Mouse (Mus musculus): ENCODE results near the gene Klhdc1. TPM values are rescaled to one million over a fixed set of nuclear protein-coding genes. Genes with fewer than 3 reads are reported as not detected.

The Klhdc1 gene
- polyA plus RNA-seq, 1 experiment from 2014 or later, result 3.1 TPM

- H3K9me3 ChIP-seq (ENCODE audit: control insufficient read depth, low read length), result no peaks in the 10 kb centered on the region
- H3K4me1 ChIP-seq (replicated peaks; ENCODE audit: control insufficient read depth, insufficient read depth, low read length), result no peaks in the 10 kb centered on the region
- WGBS, result 91% methylated on average over 3 of the region's 3 CpGs
- H3K9ac ChIP-seq (ENCODE audit: low read length), result no peak overlapping the region
- ATAC-seq (replicated peaks; ENCODE audit: low FRiP score), result no peak
- no peak overlapping the region for H3K4me2 ChIP-seq (ENCODE audit: low read depth, low read length, severe bottlenecking)
- H3K27me3 ChIP-seq (ENCODE audit: control insufficient read depth, insufficient read depth, low read length), result no peaks in the 10 kb centered on the region
- no peaks in the 10 kb centered on the region for H3K36me3 ChIP-seq (ENCODE audit: control insufficient read depth, insufficient read depth, low read length)
- DNase-seq (ENCODE audit: low spot score), result no peak
- no peak overlapping the region for H3K4me3 ChIP-seq (ENCODE audit: low read depth, low read length)
- no peak overlapping the region for H3K27ac ChIP-seq (ENCODE audit: low read depth, low read length)
These were observed 39.9 kb downstream of the Klhdc1 start for GRCm38 (mm10) chr12:69280915-69281314.

GRCm38 (mm10) chr12:69283146-69283545, 42.2 kb downstream of the Klhdc1 start:
- Histone ChIP-seq H3K27ac (ENCODE audit: low read depth, low read length) (no peak overlapping the region), H3K9ac (ENCODE audit: low read length) (no peak overlapping the region), H3K4me3 (ENCODE audit: low read depth, low read length) (no peak overlapping the region), H3K4me2 (ENCODE audit: low read depth, low read length, severe bottlenecking) (no peak overlapping the region), H3K9me3 (ENCODE audit: control insufficient read depth, low read length) (no peaks in the 10 kb centered on the region), H3K27me3 (ENCODE audit: control insufficient read depth, insufficient read depth, low read length) (no peaks in the 10 kb centered on the region), H3K36me3 (ENCODE audit: control insufficient read depth, insufficient read depth, low read length) (no peaks in the 10 kb centered on the region), H3K4me1 (replicated peaks; ENCODE audit: control insufficient read depth, insufficient read depth, low read length) (no peaks in the 10 kb centered on the region)
- no peak for DNase-seq (ENCODE audit: low spot score)
- no peak for ATAC-seq (replicated peaks; ENCODE audit: low FRiP score)
- WGBS, result 80% methylated on average over 7 of the region's 7 CpGs

- DNase-seq (ENCODE audit: low spot score), result no peak
- Histone ChIP-seq H3K27me3 (ENCODE audit: control insufficient read depth, insufficient read depth, low read length) (no peaks in the 10 kb centered on the region), H3K9me3 (ENCODE audit: control insufficient read depth, low read length) (no peaks in the 10 kb centered on the region), H3K4me1 (replicated peaks; ENCODE audit: control insufficient read depth, insufficient read depth, low read length) (no peaks in the 10 kb centered on the region), H3K4me2 (ENCODE audit: low read depth, low read length, severe bottlenecking) (no peak overlapping the region), H3K27ac (ENCODE audit: low read depth, low read length) (no peak overlapping the region), H3K4me3 (ENCODE audit: low read depth, low read length) (no peak overlapping the region), H3K36me3 (ENCODE audit: control insufficient read depth, insufficient read depth, low read length) (no peaks in the 10 kb centered on the region), H3K9ac (ENCODE audit: low read length) (no peak overlapping the region)
- WGBS, result 90% methylated on average over 8 of the region's 8 CpGs
- no peak for ATAC-seq (replicated peaks; ENCODE audit: low FRiP score)
These were observed 46.6 kb downstream of the Klhdc1 start for GRCm38 (mm10) chr12:69287535-69287934.

- no peaks in the 10 kb centered on the region for H3K4me1 ChIP-seq (replicated peaks; ENCODE audit: control insufficient read depth, insufficient read depth, low read length)
- H3K9me3 ChIP-seq (ENCODE audit: control insufficient read depth, low read length), result no peaks in the 10 kb centered on the region
- no peaks in the 10 kb centered on the region for H3K27me3 ChIP-seq (ENCODE audit: control insufficient read depth, insufficient read depth, low read length)
- no peak for ATAC-seq (replicated peaks; ENCODE audit: low FRiP score)
- no peak overlapping the region for H3K27ac ChIP-seq (ENCODE audit: low read depth, low read length)
- DNase-seq (ENCODE audit: low spot score), result no peak
- no peak overlapping the region for H3K4me3 ChIP-seq (ENCODE audit: low read depth, low read length)
- no peak overlapping the region for H3K9ac ChIP-seq (ENCODE audit: low read length)
- no peaks in the 10 kb centered on the region for H3K36me3 ChIP-seq (ENCODE audit: control insufficient read depth, insufficient read depth, low read length)
- WGBS, result 78% methylated on average over 9 of the region's 9 CpGs
- no peak overlapping the region for H3K4me2 ChIP-seq (ENCODE audit: low read depth, low read length, severe bottlenecking)
These were observed 47.7 kb downstream of the Klhdc1 start for GRCm38 (mm10) chr12:69288699-69289098.

- H3K4me3 ChIP-seq (ENCODE audit: low read depth, low read length), result no peak overlapping the region
- H3K4me2 ChIP-seq (ENCODE audit: low read depth, low read length, severe bottlenecking), result no peak overlapping the region
- no peaks in the 10 kb centered on the region for H3K36me3 ChIP-seq (ENCODE audit: control insufficient read depth, insufficient read depth, low read length)
- no peaks in the 10 kb centered on the region for H3K27me3 ChIP-seq (ENCODE audit: control insufficient read depth, insufficient read depth, low read length)
- no peak for DNase-seq (ENCODE audit: low spot score)
- no peaks in the 10 kb centered on the region for H3K4me1 ChIP-seq (replicated peaks; ENCODE audit: control insufficient read depth, insufficient read depth, low read length)
- no peak overlapping the region for H3K9ac ChIP-seq (ENCODE audit: low read length)
- no peak for ATAC-seq (replicated peaks; ENCODE audit: low FRiP score)
- H3K27ac ChIP-seq (ENCODE audit: low read depth, low read length), result no peak overlapping the region
- WGBS, result 93% methylated on average over 6 of the region's 6 CpGs
- H3K9me3 ChIP-seq (ENCODE audit: control insufficient read depth, low read length), result no peaks in the 10 kb centered on the region
These were observed 51.4 kb downstream of the Klhdc1 start for GRCm38 (mm10) chr12:69292401-69292800.

- Histone ChIP-seq H3K9ac (ENCODE audit: low read length) (no peak overlapping the region), H3K36me3 (ENCODE audit: control insufficient read depth, insufficient read depth, low read length) (no peaks in the 10 kb centered on the region), H3K4me1 (replicated peaks; ENCODE audit: control insufficient read depth, insufficient read depth, low read length) (peaks cover 4% of the 10 kb centered on the region; the same call in 1 of the 2 replicates), H3K27ac (ENCODE audit: low read depth, low read length) (no peak overlapping the region), H3K27me3 (ENCODE audit: control insufficient read depth, insufficient read depth, low read length) (no peaks in the 10 kb centered on the region), H3K4me2 (ENCODE audit: low read depth, low read length, severe bottlenecking) (no peak overlapping the region), H3K9me3 (ENCODE audit: control insufficient read depth, low read length) (no peaks in the 10 kb centered on the region), H3K4me3 (ENCODE audit: low read depth, low read length) (no peak overlapping the region)
- WGBS, result 69% methylated on average over 2 of the region's 2 CpGs
- ATAC-seq (replicated peaks; ENCODE audit: low FRiP score), result no peak
- DNase-seq (ENCODE audit: low spot score), result no peak
These were observed 52.8 kb downstream of the Klhdc1 start for GRCm38 (mm10) chr12:69293815-69294214.

- no peak overlapping the region for H3K27ac ChIP-seq (ENCODE audit: low read depth, low read length)
- DNase-seq (ENCODE audit: low spot score), result no peak
- no peaks in the 10 kb centered on the region for H3K36me3 ChIP-seq (ENCODE audit: control insufficient read depth, insufficient read depth, low read length)
- H3K9me3 ChIP-seq (ENCODE audit: control insufficient read depth, low read length), result no peaks in the 10 kb centered on the region
- no peak overlapping the region for H3K4me3 ChIP-seq (ENCODE audit: low read depth, low read length)
- H3K4me2 ChIP-seq (ENCODE audit: low read depth, low read length, severe bottlenecking), result no peak overlapping the region
- WGBS, result 94% methylated on average over 2 of the region's 2 CpGs
- H3K4me1 ChIP-seq (replicated peaks; ENCODE audit: control insufficient read depth, insufficient read depth, low read length), result peaks cover 4% of the 10 kb centered on the region; the same call in 1 of the 2 replicates
- no peaks in the 10 kb centered on the region for H3K27me3 ChIP-seq (ENCODE audit: control insufficient read depth, insufficient read depth, low read length)
- no peak overlapping the region for H3K9ac ChIP-seq (ENCODE audit: low read length)
- ATAC-seq (replicated peaks; ENCODE audit: low FRiP score), result no peak
These were observed 54.0 kb downstream of the Klhdc1 start for GRCm38 (mm10) chr12:69294936-69295335.

GRCm38 (mm10) chr12:69295651-69296050, 54.7 kb downstream of the Klhdc1 start:
- 91% methylated on average over 4 of the region's 4 CpGs for WGBS
- no peak for DNase-seq (ENCODE audit: low spot score)
- Histone ChIP-seq H3K27me3 (ENCODE audit: control insufficient read depth, insufficient read depth, low read length) (no peaks in the 10 kb centered on the region), H3K9ac (ENCODE audit: low read length) (peak overlapping the region; percentile 2; the same call in 1 of the 2 replicates), H3K36me3 (ENCODE audit: control insufficient read depth, insufficient read depth, low read length) (no peaks in the 10 kb centered on the region), H3K4me1 (replicated peaks; ENCODE audit: control insufficient read depth, insufficient read depth, low read length) (peaks cover 4% of the 10 kb centered on the region; the same call in 1 of the 2 replicates), H3K9me3 (ENCODE audit: control insufficient read depth, low read length) (no peaks in the 10 kb centered on the region), H3K4me3 (ENCODE audit: low read depth, low read length) (no peak overlapping the region), H3K27ac (ENCODE audit: low read depth, low read length) (peak overlapping the region; percentile 25; the same call in 1 of the 2 replicates), H3K4me2 (ENCODE audit: low read depth, low read length, severe bottlenecking) (no peak overlapping the region)
- no peak for ATAC-seq (replicated peaks; ENCODE audit: low FRiP score)
